Mouse (Mus musculus): ENCODE data around the gene Tle3. TPM values are rescaled to one million over a fixed set of nuclear protein-coding genes. Genes with fewer than 3 reads are reported as not detected.

Tle3 gene
- polyA plus RNA-seq (2012; rRNA removed): 113 and 156 TPM in 2 replicates
- 45.1 and 47.3 TPM in 2 replicates for polyA plus RNA-seq (2014; fragmentation: Nextera tagmentation; extraction: Ambion mirVana)

- Histone ChIP-seq H3K27me3 (ENCODE audit: control insufficient read depth, insufficient read depth, low read length) (no peaks in the 10 kb centered on the region), H3K9ac (ENCODE audit: low read depth, low read length, severe bottlenecking) (peak within 1 kb of the TSS; percentile 99), H3K36me3 (ENCODE audit: control insufficient read depth, insufficient read depth, low read length) (peaks cover 15% of the 10 kb centered on the region), H3K4me1 (ENCODE audit: control insufficient read depth, insufficient read depth, low read length) (peaks cover 47% of the 10 kb centered on the region), H3K4me2 (replicated peaks; ENCODE audit: low read depth, low read length, severe bottlenecking) (peak within 1 kb of the TSS; percentile 98), H3K27ac (replicated peaks; ENCODE audit: low read depth, low read length) (peak within 1 kb of the TSS; percentile 95), H3K4me3 (replicated peaks; ENCODE audit: low read length) (peak within 1 kb of the TSS; percentile 98), H3K9me3 (ENCODE audit: control insufficient read depth, low read length) (no peaks in the 10 kb centered on the region)
- DNase-seq (ENCODE audit: low spot score) (peak; percentile 99), ATAC-seq (ENCODE audit: low FRiP score, low read depth) (peak; percentile 74)
- TF ChIP-seq POLR2A (IDR thresholded peaks at IDR 0.05; ENCODE audit: borderline replicate concordance, extremely low read depth, insufficient read depth, insufficient read length): peak; percentile 63; the same call in 1 of the 2 replicates
- WGBS: 1% methylated on average over 35 of the region's 35 CpGs
These were observed at the start of gene Tle3 for GRCm38 (mm10) chr9:61371755-61372509. Gene Tle3 (plus strand): TSS chr9:61372366.

DNA sequence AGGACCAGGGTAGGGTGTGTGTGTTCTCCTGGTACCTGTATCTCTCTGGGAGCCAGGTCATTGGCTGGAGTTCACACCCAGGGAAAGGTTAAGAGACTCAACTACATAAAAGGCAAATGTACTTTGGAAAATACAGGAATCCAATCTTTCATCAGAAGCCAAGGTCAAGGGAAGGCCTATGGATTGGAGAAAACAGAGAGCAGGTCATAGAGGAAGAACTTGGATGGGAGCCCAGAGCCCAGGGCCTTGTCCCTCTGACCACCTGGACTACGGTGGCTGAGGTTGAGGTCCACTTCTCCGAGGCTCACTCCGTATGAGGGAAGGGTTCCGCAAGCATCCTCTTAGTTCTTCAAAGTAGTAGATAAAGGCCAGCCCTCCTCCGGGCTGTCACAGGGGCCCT, 48.9 kb upstream of the Tle3 start:
- no peak for TF ChIP-seq POLR2A (IDR thresholded peaks at IDR 0.05; ENCODE audit: borderline replicate concordance, extremely low read depth, insufficient read depth, insufficient read length)
- H3K9ac ChIP-seq (ENCODE audit: low read depth, low read length, severe bottlenecking): no peak overlapping the region
- H3K27ac ChIP-seq (replicated peaks; ENCODE audit: low read depth, low read length): no peak overlapping the region
- ATAC-seq (ENCODE audit: low FRiP score, low read depth) (no peak), DNase-seq (ENCODE audit: low spot score) (no peak)
- H3K9me3 ChIP-seq (ENCODE audit: control insufficient read depth, low read length): no peaks in the 10 kb centered on the region
- WGBS: 91% methylated on average over 5 of the region's 5 CpGs
- no peaks in the 10 kb centered on the region; the same call in 1 of the 2 replicates for H3K27me3 ChIP-seq (ENCODE audit: control insufficient read depth, insufficient read depth, low read length)
- H3K4me2 ChIP-seq (replicated peaks; ENCODE audit: low read depth, low read length, severe bottlenecking): no peak overlapping the region
- peaks cover 16% of the 10 kb centered on the region for H3K4me1 ChIP-seq (ENCODE audit: control insufficient read depth, insufficient read depth, low read length)
- no peaks in the 10 kb centered on the region for H3K36me3 ChIP-seq (ENCODE audit: control insufficient read depth, insufficient read depth, low read length)
- H3K4me3 ChIP-seq (replicated peaks; ENCODE audit: low read length): no peak overlapping the region

GRCm38 (mm10) chr9:61323879-61324278, 48.3 kb upstream of the Tle3 start:
- Histone ChIP-seq H3K4me2 (replicated peaks; ENCODE audit: low read depth, low read length, severe bottlenecking) (no peak overlapping the region), H3K4me3 (replicated peaks; ENCODE audit: low read length) (no peak overlapping the region), H3K4me1 (ENCODE audit: control insufficient read depth, insufficient read depth, low read length) (peaks cover 16% of the 10 kb centered on the region), H3K27ac (replicated peaks; ENCODE audit: low read depth, low read length) (no peak overlapping the region), H3K36me3 (ENCODE audit: control insufficient read depth, insufficient read depth, low read length) (no peaks in the 10 kb centered on the region), H3K9ac (ENCODE audit: low read depth, low read length, severe bottlenecking) (no peak overlapping the region), H3K9me3 (ENCODE audit: control insufficient read depth, low read length) (no peaks in the 10 kb centered on the region), H3K27me3 (ENCODE audit: control insufficient read depth, insufficient read depth, low read length) (no peaks in the 10 kb centered on the region; the same call in 1 of the 2 replicates)
- no peak for ATAC-seq (ENCODE audit: low FRiP score, low read depth)
- 31% methylated on average over 3 of the region's 3 CpGs for WGBS
- TF ChIP-seq POLR2A (IDR thresholded peaks at IDR 0.05; ENCODE audit: borderline replicate concordance, extremely low read depth, insufficient read depth, insufficient read length): no peak
- DNase-seq (ENCODE audit: low spot score): no peak

DNA sequence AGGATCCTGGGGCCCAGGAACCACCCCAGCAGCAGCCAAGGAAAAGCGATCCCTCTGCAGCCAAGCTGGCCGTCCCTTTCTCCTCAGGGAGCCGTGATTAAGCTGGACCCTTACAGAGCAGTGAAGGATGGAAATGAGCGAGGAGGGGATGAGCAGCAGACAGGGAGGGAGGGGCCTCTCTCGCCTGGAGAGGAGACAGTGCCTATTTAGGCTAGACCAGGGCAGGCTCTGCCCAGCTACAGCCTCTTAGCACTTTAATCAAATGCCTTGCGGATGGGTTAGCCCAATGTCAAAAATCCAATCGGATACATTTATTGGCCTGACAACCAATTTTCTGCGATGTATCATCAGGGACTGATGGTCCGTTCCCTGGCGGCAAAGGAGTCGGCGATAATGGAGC, 47.8 kb upstream of the Tle3 start:
- ATAC-seq (ENCODE audit: low FRiP score, low read depth): no peak
- Histone ChIP-seq H3K9me3 (ENCODE audit: control insufficient read depth, low read length) (no peaks in the 10 kb centered on the region), H3K4me2 (replicated peaks; ENCODE audit: low read depth, low read length, severe bottlenecking) (no peak overlapping the region), H3K4me3 (replicated peaks; ENCODE audit: low read length) (no peak overlapping the region), H3K36me3 (ENCODE audit: control insufficient read depth, insufficient read depth, low read length) (no peaks in the 10 kb centered on the region), H3K9ac (ENCODE audit: low read depth, low read length, severe bottlenecking) (no peak overlapping the region), H3K27me3 (ENCODE audit: control insufficient read depth, insufficient read depth, low read length) (no peaks in the 10 kb centered on the region; the same call in 1 of the 2 replicates), H3K4me1 (ENCODE audit: control insufficient read depth, insufficient read depth, low read length) (peaks cover 16% of the 10 kb centered on the region), H3K27ac (replicated peaks; ENCODE audit: low read depth, low read length) (no peak overlapping the region)
- no peak for TF ChIP-seq POLR2A (IDR thresholded peaks at IDR 0.05; ENCODE audit: borderline replicate concordance, extremely low read depth, insufficient read depth, insufficient read length)
- DNase-seq (ENCODE audit: low spot score): no peak
- 28% methylated on average over 12 of the region's 12 CpGs for WGBS

DNA sequence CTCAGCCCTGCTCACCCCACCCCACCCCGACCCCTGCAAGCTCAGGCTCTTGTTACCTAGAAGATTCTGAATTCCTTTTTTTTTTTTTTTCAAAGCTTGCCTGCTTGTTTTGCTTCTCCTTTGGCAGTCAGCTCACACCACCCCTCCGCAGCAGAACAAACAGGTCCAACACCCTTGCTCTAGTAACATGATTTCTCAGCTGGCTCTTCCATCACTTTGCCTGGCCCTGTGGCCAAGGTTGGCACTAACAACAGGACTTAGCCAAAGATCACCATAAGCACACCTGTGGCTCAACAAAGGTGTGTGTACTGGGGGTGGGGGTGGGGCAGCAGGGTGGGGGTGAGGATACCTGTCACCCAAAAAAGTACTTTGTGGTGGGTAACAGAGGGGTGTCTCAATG, 47.2 kb upstream of the Tle3 start:
- H3K36me3 ChIP-seq (ENCODE audit: control insufficient read depth, insufficient read depth, low read length): no peaks in the 10 kb centered on the region
- H3K27ac ChIP-seq (replicated peaks; ENCODE audit: low read depth, low read length): no peak overlapping the region
- peaks cover 16% of the 10 kb centered on the region for H3K4me1 ChIP-seq (ENCODE audit: control insufficient read depth, insufficient read depth, low read length)
- H3K9ac ChIP-seq (ENCODE audit: low read depth, low read length, severe bottlenecking): no peak overlapping the region
- H3K27me3 ChIP-seq (ENCODE audit: control insufficient read depth, insufficient read depth, low read length): no peaks in the 10 kb centered on the region; the same call in 1 of the 2 replicates
- DNase-seq (ENCODE audit: low spot score): no peak
- no peak for TF ChIP-seq POLR2A (IDR thresholded peaks at IDR 0.05; ENCODE audit: borderline replicate concordance, extremely low read depth, insufficient read depth, insufficient read length)
- WGBS: 41% methylated on average over 2 of the region's 2 CpGs
- ATAC-seq (ENCODE audit: low FRiP score, low read depth): no peak
- H3K4me3 ChIP-seq (replicated peaks; ENCODE audit: low read length): no peak overlapping the region
- no peaks in the 10 kb centered on the region for H3K9me3 ChIP-seq (ENCODE audit: control insufficient read depth, low read length)
- H3K4me2 ChIP-seq (replicated peaks; ENCODE audit: low read depth, low read length, severe bottlenecking): no peak overlapping the region
